Mouse (Mus musculus): ENCODE measurements around the gene Dnah10.

Dnah10 gene

GRCm38 (mm10) chr5:124868981-124869380 is 144.1 kb downstream of the Dnah10 start:
- in situ Hi-C loops (cut with MboI) = loop anchor here (10.0 kb wide), 1 partner anchor 434 kb away; the partner anchor contains the start of gene Kmt5a

- in situ Hi-C loops (cut with MboI) = no loop called here
These were observed 147.1 kb downstream of the Dnah10 start for GRCm38 (mm10) chr5:124872033-124872432.

GRCm38 (mm10) chr5:124873096-124873495 is 148.2 kb downstream of the Dnah10 start:
- in situ Hi-C loops (cut with MboI) = no loop called here

GRCm38 (mm10) chr5:124873890-124874601 is 149.2 kb downstream of the Dnah10 start:
- in situ Hi-C loops (cut with MboI) = no loop called here

- in situ Hi-C loops (cut with MboI) = no loop called here
These were observed 154.4 kb downstream of the Dnah10 start for GRCm38 (mm10) chr5:124879251-124879650.

GRCm38 (mm10) chr5:124879801-124880200 is 154.9 kb downstream of the Dnah10 start:
- in situ Hi-C loops (cut with MboI) = no loop called here

GRCm38 (mm10) chr5:124883877-124884276 is 159.0 kb downstream of the Dnah10 start:
- in situ Hi-C loops (cut with MboI) = no loop called here
